Mouse (Mus musculus) left cerebral cortex, postnatal 4 days (tissue): ENCODE results near the gene E030025P04Rik. TPM values are rescaled to one million over a fixed set of nuclear protein-coding genes. Genes with fewer than 3 reads are reported as not detected.

Experiments used
- DNase-seq: peaks from one replicate; pipeline ENCODE4 v3.0.0-alpha.2; 2022
- intact Hi-C: fragments of 180-260 bp; cut with DNase I; formaldehyde crosslinking; loops from one replicate; pipeline ENCODE4 v1.15.1; 2025
- total RNA-seq, 2 experiments: library from RNA; stranded (reverse); gene quantifications; 2 replicates each; pipeline ENCODE4 v1.2.3; 2021

The E030025P04Rik gene
- not detected for total RNA-seq

GRCm38 (mm10) chr11:109144236-109144635 lies at the start of gene E030025P04Rik:
TSS of gene E030025P04Rik (minus strand) at chr11:109144369.
- intact Hi-C loops = no loop called here
- DNase-seq = no peak

DNA sequence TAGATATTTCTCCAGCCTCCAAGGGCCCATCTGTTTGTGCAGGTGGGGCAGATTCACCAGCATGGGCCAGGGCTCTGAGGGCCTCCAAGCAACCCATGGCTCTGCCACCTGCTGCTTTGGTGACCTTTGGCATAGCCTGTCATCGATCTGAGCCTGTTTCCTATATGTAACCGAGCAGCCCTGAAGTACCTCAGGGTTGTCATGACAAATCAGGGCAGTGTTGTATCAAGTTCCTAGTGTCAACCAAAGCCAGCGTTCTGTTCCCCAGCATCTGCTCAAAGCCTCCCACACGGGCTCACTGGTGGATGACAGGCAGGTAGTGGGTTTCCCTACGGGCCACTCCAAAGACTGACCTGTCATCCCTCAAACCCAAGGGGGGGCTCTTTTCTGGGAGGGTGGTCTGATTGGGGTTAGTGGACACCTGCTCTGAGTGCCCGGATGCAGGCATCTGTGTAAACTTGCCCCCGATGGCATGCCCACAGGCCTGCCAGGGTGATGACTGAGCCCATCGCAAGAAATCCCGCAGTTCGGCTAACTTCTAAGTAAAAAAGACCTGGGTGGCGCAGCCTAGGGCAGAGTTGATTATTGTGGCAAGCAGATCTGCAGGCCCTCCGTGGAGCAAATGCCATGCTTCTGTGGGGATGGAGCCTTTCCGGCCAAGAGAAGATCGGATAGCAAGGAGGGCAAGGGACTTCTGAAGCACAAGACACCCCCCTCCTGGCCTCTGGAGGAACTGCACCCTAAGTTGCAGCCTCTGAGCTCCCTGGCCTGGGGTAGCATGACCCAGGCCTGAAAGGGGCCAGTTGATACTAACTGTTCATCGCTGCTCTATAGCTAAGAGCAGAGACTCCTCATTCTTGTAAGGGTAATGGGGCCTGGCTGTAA lies 48.7 kb upstream of the E030025P04Rik start:
- intact Hi-C loops = loop anchor here (5.0 kb wide), 1 partner anchor 266 kb away; no protein-coding TSS in a partner anchor
- peak; percentile 89 for DNase-seq

DNA sequence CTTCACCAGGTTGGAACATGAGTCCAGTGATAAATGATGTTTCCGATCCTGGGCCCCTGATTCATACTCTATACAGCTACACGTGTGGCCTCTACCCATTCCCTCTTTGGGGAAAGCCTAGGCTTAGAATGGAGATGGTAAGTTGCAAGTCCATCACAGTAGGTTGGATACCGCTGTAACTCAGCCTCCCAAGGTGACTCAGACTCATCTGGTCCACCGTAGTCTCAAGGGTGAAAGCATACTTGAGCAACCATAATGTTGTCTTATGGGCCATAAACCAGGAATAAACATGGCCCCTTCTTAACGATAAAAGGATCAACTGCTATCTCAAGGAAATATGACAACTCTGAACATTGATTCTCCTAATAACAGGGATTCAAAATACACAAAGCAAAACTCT lies 44.1 kb upstream of the E030025P04Rik start:
- DNase-seq = no peak
- intact Hi-C loops = no loop called here

GRCm38 (mm10) chr11:109187631-109188184 lies 43.5 kb upstream of the E030025P04Rik start:
- peak; percentile 16 for DNase-seq
- intact Hi-C loops = no loop called here

GRCm38 (mm10) chr11:109181118-109181517 lies 36.9 kb upstream of the E030025P04Rik start:
- DNase-seq = no peak
- intact Hi-C loops = no loop called here

DNA sequence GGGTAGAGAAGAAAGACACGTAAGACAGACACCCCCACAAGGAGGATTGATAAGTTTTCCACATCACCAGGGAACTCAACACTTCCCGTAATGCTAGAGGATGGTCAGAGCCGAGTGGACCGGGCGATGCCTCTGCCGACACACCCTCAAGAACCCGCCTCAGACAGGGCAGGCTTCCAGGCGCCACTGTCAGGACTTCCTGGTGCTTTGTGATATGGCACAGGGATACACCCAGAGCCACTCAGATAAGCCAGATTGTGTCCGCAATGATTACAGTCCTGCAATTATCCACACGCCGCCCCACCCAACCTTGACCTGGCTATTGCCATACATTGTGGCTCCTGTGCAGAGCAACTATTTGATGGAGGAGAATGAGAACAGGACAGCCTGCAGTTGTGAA lies 36.1 kb upstream of the E030025P04Rik start:
- intact Hi-C loops = no loop called here
- DNase-seq = no peak

- peak; percentile 59 for DNase-seq
- intact Hi-C loops = loop anchor here (2.0 to 5.0 kb wide), 2 partner anchors 257 to 730 kb away; partner anchors contain the start of gene Axin2
These were observed 34.8 kb upstream of the E030025P04Rik start for GRCm38 (mm10) chr11:109178788-109179518.

DNA sequence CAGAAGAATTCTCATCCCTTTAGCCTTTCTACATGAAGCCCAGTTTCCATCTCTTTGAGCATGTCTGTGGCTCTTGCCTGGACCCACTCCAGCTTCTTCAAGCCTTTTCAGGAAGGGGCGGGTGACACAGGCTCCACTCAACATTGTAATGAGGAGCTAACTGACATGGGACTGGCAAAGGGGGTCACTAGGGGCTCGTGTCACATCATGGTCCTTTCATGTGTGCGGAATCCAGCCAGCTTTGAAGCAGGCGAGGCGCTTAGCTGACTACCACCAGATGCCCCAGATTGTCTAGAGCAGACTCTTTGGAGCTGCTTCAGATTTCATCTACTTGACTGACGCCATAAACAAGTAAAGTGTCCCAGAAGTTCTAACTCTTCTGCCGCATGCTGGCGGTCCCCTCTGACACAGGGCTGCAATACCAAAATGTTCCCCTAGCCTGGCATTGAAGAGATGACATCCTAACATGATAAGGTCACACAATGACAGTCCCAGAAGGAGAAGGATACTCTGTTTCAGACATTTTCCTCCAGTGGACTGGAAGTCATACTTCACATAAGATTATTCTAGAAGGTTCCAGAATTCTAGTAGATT lies 31.3 kb upstream of the E030025P04Rik start:
- intact Hi-C loops = loop anchor here (5.0 kb wide), 1 partner anchor 253 kb away; the partner anchor contains the start of gene Axin2
- peak; percentile 26 for DNase-seq

- intact Hi-C loops = no loop called here
- DNase-seq = no peak
These were observed 28.1 kb upstream of the E030025P04Rik start for GRCm38 (mm10) chr11:109172224-109172623.

DNA sequence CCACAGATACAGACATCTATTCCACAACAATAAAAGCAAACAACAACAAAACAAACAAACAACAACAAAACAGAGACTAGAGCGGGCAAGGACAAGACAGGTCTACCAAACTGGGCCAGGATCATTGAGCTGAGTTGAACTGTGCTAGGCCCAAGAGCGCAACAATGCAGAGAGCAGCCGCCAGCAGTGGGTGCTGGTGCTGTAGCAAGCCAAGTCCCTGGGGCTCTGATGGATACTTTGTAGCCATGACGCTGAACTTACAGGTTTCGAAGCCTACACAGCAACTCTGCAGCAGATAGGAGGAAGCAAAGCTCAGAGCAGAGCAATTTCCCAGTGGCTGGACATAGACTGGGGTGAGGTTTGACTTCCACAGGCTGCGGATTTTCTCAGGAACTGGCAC lies 26.6 kb upstream of the E030025P04Rik start:
- DNase-seq = no peak
- intact Hi-C loops = no loop called here

- no peak for DNase-seq
- intact Hi-C loops = no loop called here
These were observed 13.5 kb upstream of the E030025P04Rik start for GRCm38 (mm10) chr11:109157694-109158093.

DNA sequence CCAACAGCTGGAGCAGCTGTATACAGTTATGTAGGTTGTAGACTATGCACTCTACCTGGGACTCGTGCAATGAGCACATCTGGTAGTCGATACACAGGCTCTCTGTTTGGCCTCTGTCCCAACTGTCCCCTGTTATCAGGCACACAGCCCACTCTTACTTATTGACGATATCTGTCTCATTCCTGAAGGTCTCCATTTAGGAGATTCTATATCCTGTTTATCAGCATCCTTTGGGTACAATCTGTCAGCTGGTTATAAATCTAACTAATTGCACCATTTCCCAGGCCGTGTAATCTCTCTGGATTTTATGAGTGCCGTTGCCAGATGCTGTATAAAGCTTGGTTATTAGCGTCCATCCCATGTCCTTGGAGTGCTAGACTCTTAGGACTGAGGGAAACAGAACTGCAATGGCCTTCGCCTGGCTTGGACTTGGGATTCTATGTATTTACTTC lies 747 bp upstream of the E030025P04Rik start:
- intact Hi-C loops = no loop called here
- DNase-seq = no peak

DNA sequence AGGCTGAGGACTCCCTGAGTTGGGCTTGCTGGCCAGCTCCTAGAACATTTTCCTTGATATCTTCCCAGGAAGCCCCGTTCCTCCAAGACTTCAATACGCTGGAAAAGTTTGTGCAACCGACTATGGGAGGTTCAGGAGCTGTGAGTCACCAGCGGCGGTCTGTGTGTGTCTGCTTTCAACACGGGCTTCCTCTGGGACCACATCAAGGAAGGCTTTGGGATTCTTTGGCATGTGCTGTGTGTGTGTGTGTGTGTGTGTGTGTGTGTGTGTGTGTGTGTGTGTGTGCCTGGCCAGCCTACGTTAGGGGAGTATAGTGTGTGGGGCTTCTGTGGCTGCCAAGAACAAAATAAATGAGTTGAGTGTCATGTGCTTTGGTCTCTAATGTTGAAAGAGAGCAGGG lies 17.7 kb downstream of the E030025P04Rik start:
- intact Hi-C loops = no loop called here
- no peak for DNase-seq

DNA sequence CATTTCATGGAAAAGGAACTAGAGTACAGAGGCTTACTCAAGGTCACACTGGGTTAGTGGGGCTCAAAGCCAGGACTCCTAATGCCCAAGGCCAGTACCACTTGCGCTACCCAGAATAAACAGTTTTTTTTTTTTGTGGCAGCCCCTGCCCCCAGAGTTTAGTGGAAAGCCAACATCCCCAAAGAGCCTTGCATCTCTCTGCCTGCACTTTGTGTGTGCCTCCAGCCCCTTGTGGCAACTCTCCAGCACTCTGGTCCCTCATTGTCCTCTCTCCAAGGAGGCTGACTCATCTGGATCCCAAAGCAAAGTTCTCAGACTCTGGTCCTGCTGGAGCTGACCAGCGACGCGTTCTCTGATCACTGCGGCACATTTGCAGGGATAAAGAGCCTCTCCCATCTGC lies 18.7 kb downstream of the E030025P04Rik start:
- intact Hi-C loops = no loop called here
- DNase-seq = peak; percentile 44

GRCm38 (mm10) chr11:109124284-109124683 lies 19.9 kb downstream of the E030025P04Rik start:
- DNase-seq = peak; percentile 20
- intact Hi-C loops = no loop called here

DNA sequence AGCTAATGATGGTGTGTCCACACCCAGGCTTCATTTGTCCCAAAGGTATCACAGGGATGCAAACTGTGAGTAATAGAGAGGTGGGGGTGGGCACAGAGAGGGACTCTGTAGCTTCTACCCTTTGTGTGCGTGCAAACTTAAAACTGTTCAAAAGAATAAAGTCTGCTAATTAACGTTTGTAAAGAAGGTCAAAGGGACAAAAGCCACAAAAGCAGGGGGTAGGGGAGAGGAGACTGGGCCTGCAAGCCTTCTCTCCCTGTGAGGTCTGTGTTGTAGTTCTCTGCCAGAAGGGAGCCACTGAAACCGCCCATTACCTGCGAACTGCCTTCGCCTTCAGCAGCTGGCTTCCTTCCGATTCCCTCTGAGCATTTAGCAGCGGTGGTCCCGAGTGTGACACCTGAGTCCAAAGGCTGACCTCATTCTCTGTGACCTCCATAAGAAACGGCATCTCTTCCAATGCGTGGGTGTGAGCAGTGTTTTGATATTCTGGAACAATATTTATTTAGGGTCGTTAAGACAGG lies 34.3 kb downstream of the E030025P04Rik start:
- no peak for DNase-seq
- intact Hi-C loops = no loop called here

GRCm38 (mm10) chr11:109109056-109109455 lies 35.1 kb downstream of the E030025P04Rik start:
- DNase-seq = no peak
- intact Hi-C loops = no loop called here

DNA sequence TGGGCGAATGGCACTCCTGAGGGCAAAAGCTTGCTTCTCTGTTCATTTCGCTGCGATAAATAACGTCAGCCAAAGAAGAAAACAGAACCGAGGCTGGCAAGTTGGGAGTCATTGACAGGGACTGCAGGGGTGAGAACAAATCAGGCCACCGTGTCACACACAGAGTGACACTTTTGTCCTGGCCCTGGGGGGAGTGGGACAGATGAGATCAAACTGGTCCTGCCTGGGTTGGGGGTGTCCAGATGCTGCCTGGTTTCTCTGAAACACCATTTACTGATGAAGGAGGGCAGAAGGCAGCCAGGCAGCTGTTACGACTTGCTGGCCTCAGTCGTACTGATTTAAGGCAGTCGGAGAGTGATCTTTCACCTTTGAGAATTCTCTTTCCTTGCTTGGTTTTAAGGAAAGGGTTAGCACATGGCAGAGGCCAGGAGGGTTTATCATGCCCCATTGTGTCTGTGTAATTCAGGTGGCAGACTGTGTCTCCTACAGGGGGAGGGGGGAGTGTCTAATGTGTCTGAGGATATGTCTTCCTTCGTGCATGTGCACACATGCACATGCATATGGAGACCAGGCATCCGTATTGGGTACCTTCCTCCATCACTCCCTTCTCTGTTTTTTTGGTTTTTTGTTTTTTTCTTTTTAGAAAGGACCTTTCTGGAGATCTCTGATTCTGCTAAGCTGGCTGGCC lies 36.5 kb downstream of the E030025P04Rik start:
- intact Hi-C loops = no loop called here
- DNase-seq = no peak

DNA sequence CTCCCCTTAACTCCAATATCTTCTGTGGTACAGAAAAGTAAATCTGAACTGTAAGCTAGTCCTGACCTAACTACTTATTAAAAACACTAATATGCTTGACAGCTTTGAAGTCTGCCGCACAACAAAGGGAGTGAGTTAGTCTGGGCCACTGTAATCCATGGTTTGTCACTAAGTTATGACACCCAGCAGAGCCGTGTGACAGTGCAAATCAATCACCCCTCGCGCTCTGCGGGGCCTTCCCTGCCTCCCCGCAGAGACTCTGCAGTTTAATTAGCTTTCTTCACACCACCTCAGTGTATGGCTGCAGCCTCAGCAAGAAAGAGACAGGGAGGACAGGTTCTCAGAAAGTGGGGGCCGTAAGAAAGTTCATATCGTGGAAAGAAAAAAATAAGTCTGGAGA lies 37.4 kb downstream of the E030025P04Rik start:
- intact Hi-C loops = no loop called here
- peak; percentile 15 for DNase-seq

DNA sequence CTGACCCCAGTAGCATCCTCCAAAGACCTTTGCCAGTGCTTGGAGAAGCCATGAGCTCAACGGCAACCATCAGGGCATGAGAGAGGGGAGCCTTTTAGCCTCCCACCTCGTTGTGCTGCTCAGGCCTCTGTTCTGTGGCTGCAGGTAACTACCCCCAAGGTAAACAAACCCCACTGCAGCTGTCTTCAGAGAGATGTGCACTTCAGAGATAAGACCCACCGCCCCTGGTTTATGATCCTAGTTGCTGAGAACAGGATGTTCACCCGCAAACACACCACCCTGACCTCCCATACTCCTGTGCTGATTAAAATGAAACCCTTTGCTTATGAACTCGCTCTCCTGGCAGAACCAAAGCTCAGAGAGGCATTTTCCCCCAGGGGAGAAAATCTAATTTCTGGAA lies 38.0 kb downstream of the E030025P04Rik start:
- intact Hi-C loops = no loop called here
- DNase-seq = no peak
